Mouse (Mus musculus) testis, adult 2 months (tissue): ENCODE measurements around the gene BC004004.

Experiments used
- CTCF ChIP-seq: fragments of 200-500 bp; IDR thresholded peaks from 2 replicates; pipeline ENCODE4 v1.5.1; 2012; ENCODE audit warnings: low read depth, mild to moderate bottlenecking, inconsistent platforms, low read length, moderate library complexity; ENCODE audit not compliant: control insufficient read depth, insufficient read depth, insufficient replicate concordance
- POLR2A ChIP-seq: fragments of 200-500 bp; IDR thresholded peaks from 2 replicates; pipeline ENCODE4 v1.6.1; 2012; ENCODE audit warnings: low read depth, mild to moderate bottlenecking, inconsistent platforms, low read length, moderate library complexity; ENCODE audit not compliant: control insufficient read depth

GRCm38 (mm10) chr17:29263417-29263816 is 5.2 kb upstream of the BC004004 start:
- TF ChIP-seq CTCF = no peak
- no peak for TF ChIP-seq POLR2A
